Mouse (Mus musculus): ENCODE results near the gene C1qtnf2.

GRCm38 (mm10) chr11:43479376-43479775, 5.3 kb downstream of the C1qtnf2 start:
- TF ChIP-seq GATA1 (IDR thresholded peaks at IDR 0.05; ENCODE audit: borderline replicate concordance, low read length) (no peak), FLI1 (IDR thresholded peaks at IDR 0.05; ENCODE audit: low read length) (no peak)
